ENCODE assay signal across 15 mouse cellular contexts in the genomic region with DNA sequence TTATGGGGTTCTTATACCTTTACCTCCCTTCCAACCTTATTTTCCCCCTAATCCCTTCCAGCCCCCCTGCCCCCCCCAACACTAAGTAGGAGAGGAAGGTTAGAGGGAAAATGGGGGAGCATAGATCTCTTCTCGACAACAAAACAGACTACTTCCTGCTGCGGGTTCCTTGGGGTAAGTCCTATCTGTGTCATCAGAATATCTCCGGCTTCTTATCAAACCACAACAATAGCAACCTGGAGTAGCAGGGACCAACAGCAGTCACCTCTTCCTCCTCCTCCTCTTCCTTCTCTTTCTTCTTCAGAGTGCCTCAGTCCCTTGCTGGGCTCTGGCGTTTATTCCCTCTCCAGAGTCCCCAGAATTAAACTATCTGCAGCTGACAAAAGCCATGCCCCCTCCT. TPM values are rescaled to one million over a fixed set of nuclear protein-coding genes. Genes with fewer than 3 reads are reported as not detected.
"Had no signal": no experiment of that assay in that cellular context is flagged by ENCODE, and none has a peak within 500 bp of the region (broad histone marks: within the 10 kb centered on the region; RNA-seq: fewer than 3 reads in every experiment).

No protein-coding gene starts in this region.

- ATAC-seq: liver, embryonic 12.5 days; midbrain, embryonic 16.5 days had no signal

- DNase-seq: kidney, adult 2 months; kidney, postnatal 14 days; layer of hippocampus, adult 9-11 months; layer of hippocampus, postnatal 36 days; lung, postnatal 14 days; right cerebral cortex, postnatal 4 days; spleen, adult 18-20 months; thymus, postnatal 14 days had no signal

RNA-seq across cellular contexts. Expression of a gene that starts 3.5 kb away (rescaled TPM):
- polyA plus RNA-seq: kidney, embryonic 15.5 days had no signal

RNA-seq across cellular contexts. Expression of a gene that starts 11.6 kb away (rescaled TPM):
- polyA plus RNA-seq: limb, embryonic 11.5 days; macrophage; midbrain, embryonic 12.5 days; midbrain, embryonic 16.5 days; neural tube, embryonic 14.5 days had no signal

RNA-seq across cellular contexts. Expression of a gene that starts 49.7 kb away (rescaled TPM):
- polyA plus RNA-seq: midbrain, embryonic 16.5 days; neural tube, embryonic 14.5 days had no signal
